Mouse (Mus musculus): ENCODE results near the gene Rpap2.

DNA sequence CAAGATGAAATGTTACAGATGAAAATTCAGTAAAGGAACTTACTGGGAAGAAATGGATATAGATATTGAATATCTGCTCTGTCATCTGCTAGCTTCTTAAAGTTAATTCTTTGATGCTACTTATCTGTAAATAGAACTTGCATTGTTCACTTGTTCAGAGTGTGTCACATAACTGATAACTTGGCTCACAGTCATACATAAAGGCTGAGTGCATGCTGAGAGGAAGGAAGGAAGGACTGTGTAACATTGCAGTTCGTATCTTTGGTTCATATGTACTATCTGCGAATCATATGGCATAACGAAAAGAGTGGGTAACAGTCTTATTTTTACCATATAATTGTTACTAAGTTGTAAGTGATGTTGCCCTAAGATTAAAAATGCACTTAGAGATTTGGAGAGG, 24.2 kb downstream of the Rpap2 start:
- peak; percentile 44; the same call in 1 of the 2 replicates for TF ChIP-seq EP300 (IDR thresholded peaks at IDR 0.05; ENCODE audit: low read depth)
- TF ChIP-seq CTCF (IDR thresholded peaks at IDR 0.05; ENCODE audit: low read depth) = no peak

All from liver, embryonic 14.5 days (tissue).